Mouse (Mus musculus): ENCODE measurements around the gene Nr2f6. TPM values are rescaled to one million over a fixed set of nuclear protein-coding genes. Genes with fewer than 3 reads are reported as not detected.

Nr2f6 gene
- total and polyA plus RNA-seq, 3 experiments, result 11.8 to 25.2 (median 14.2) TPM

- TF ChIP-seq MXI1 (IDR thresholded peaks at IDR 0.05; ENCODE audit: low read depth, low read length) (no peak), IRF4 (IDR thresholded peaks at IDR 0.05; ENCODE audit: low read depth, low read length) (no peak), MAFK (IDR thresholded peaks at IDR 0.05; ENCODE audit: insufficient replicate concordance, low read length) (no peak), HCFC1 (IDR thresholded peaks at IDR 0.05; ENCODE audit: low read depth, low read length) (no peak)
- no peak for DNase-seq (ENCODE audit: extremely low read depth)
- Histone ChIP-seq H3K9ac (ENCODE audit: insufficient read depth, low read depth) (peak overlapping the region; percentile 86), H3K4me2 (ENCODE audit: insufficient read depth, low read depth, poor library complexity, severe bottlenecking) (peak overlapping the region; percentile 54), H3K27me3 (replicated peaks) (no peaks in the 10 kb centered on the region), H3K27ac (ENCODE audit: insufficient read depth, low read depth) (no peak overlapping the region), H3K79me2 (replicated peaks; ENCODE audit: control insufficient read depth, extremely low read depth, insufficient read depth, poor library complexity, severe bottlenecking) (no peaks in the 10 kb centered on the region), H3K4me3 (replicated peaks in 1 of 3; ENCODE audit: low read depth in 2 of 3, low read length in 2 of 3, poor library complexity in 1 of 3) (peak overlapping the region; percentile 61 to 94 (median 77)), H3K9me3 (replicated peaks; ENCODE audit: low read length) (peaks cover 8% of the 10 kb centered on the region), H3K36me3 (replicated peaks in 1 of 2; ENCODE audit: control insufficient read depth in 1 of 2, insufficient read depth in 1 of 2, low read length in 1 of 2) (peaks cover 9 to 31% of the 10 kb centered on the region in 2 experiments), H3K4me1 (ENCODE audit: control insufficient read depth in 1 of 2, insufficient read depth in 2 of 2) (peaks cover 15 to 45% of the 10 kb centered on the region in 2 experiments)
- in situ Hi-C loops (cut with MboI; ENCODE audit: low pct_ligation_motif_present, low pct_unique_long_range_greater_than_20kb, low sequenced_read_pairs) (no loop called here), dilution Hi-C loops (cut with MboI; ENCODE audit: extremely low pct_ligation_motif_present, extremely low pct_unique_long_range_greater_than_20kb, low sequenced_read_pairs) (no loop called here)
Observed at GRCm38 (mm10) chr8:71380178-71381171, 1.3 kb downstream of the Nr2f6 start.

GRCm38 (mm10) chr8:71379512-71380075, 2.2 kb downstream of the Nr2f6 start:
- peaks cover 9% of the 10 kb centered on the region for H3K9me3 ChIP-seq (replicated peaks; ENCODE audit: low read length)
- TF ChIP-seq EP300 (IDR thresholded peaks at IDR 0.05; ENCODE audit: low read length) (no peak), ETS1 (conservative IDR thresholded peaks at IDR 0.05; ENCODE audit: low read depth, low read length) (no peak), MAX (IDR thresholded peaks at IDR 0.05; ENCODE audit: low read length) (no peak), ZC3H11A (IDR thresholded peaks at IDR 0.05; ENCODE audit: low read depth, low read length) (no peak), IRF4 (IDR thresholded peaks at IDR 0.05; ENCODE audit: low read depth, low read length) (no peak)
- peak overlapping the region in 1 of 3 experiments; percentile 3 for H3K4me3 ChIP-seq (replicated peaks in 1 of 3; ENCODE audit: low read depth in 2 of 3, low read length in 2 of 3, poor library complexity in 1 of 3)
- no peaks in the 10 kb centered on the region for H3K27me3 ChIP-seq (replicated peaks)
- H3K79me2 ChIP-seq (replicated peaks; ENCODE audit: control insufficient read depth, extremely low read depth, insufficient read depth, poor library complexity, severe bottlenecking), result no peaks in the 10 kb centered on the region
- peaks cover 15 to 52% of the 10 kb centered on the region in 2 experiments for H3K4me1 ChIP-seq (ENCODE audit: control insufficient read depth in 1 of 2, insufficient read depth in 2 of 2)
- H3K36me3 ChIP-seq (replicated peaks in 1 of 2; ENCODE audit: control insufficient read depth in 1 of 2, insufficient read depth in 1 of 2, low read length in 1 of 2), result peaks cover 17 to 40% of the 10 kb centered on the region in 2 experiments
- dilution Hi-C loops (cut with MboI; ENCODE audit: extremely low pct_ligation_motif_present, extremely low pct_unique_long_range_greater_than_20kb, low sequenced_read_pairs), result no loop called here
- in situ Hi-C loops (cut with MboI; ENCODE audit: low pct_ligation_motif_present, low pct_unique_long_range_greater_than_20kb, low sequenced_read_pairs), result no loop called here
- H3K4me2 ChIP-seq (ENCODE audit: insufficient read depth, low read depth, poor library complexity, severe bottlenecking), result peak overlapping the region; percentile 54; the same call in 1 of the 2 replicates
- DNase-seq (ENCODE audit: extremely low read depth), result no peak
- H3K27ac ChIP-seq (ENCODE audit: insufficient read depth, low read depth), result no peak overlapping the region
- H3K9ac ChIP-seq (ENCODE audit: insufficient read depth, low read depth), result no peak overlapping the region

GRCm38 (mm10) chr8:71379008-71379407, 2.8 kb downstream of the Nr2f6 start:
- Histone ChIP-seq H3K79me2 (replicated peaks; ENCODE audit: control insufficient read depth, extremely low read depth, insufficient read depth, poor library complexity, severe bottlenecking) (no peaks in the 10 kb centered on the region), H3K9ac (ENCODE audit: insufficient read depth, low read depth) (no peak overlapping the region), H3K4me2 (ENCODE audit: insufficient read depth, low read depth, poor library complexity, severe bottlenecking) (no peak overlapping the region), H3K4me1 (ENCODE audit: control insufficient read depth in 1 of 2, insufficient read depth in 2 of 2) (peaks cover 15 to 55% of the 10 kb centered on the region in 2 experiments), H3K27ac (ENCODE audit: insufficient read depth, low read depth) (no peak overlapping the region), H3K36me3 (replicated peaks in 1 of 2; ENCODE audit: control insufficient read depth in 1 of 2, insufficient read depth in 1 of 2, low read length in 1 of 2) (peaks cover 21 to 46% of the 10 kb centered on the region in 2 experiments), H3K4me3 (replicated peaks in 1 of 3; ENCODE audit: low read depth in 2 of 3, low read length in 2 of 3, poor library complexity in 1 of 3) (no peak overlapping the region), H3K27me3 (replicated peaks) (no peaks in the 10 kb centered on the region), H3K9me3 (replicated peaks; ENCODE audit: low read length) (peaks cover 9% of the 10 kb centered on the region)
- no peak for DNase-seq (ENCODE audit: extremely low read depth)
- dilution Hi-C loops (cut with MboI; ENCODE audit: extremely low pct_ligation_motif_present, extremely low pct_unique_long_range_greater_than_20kb, low sequenced_read_pairs), result no loop called here
- TF ChIP-seq RCOR1 (conservative IDR thresholded peaks at IDR 0.05; ENCODE audit: low read depth, low read length), result no peak
- no peak for TF ChIP-seq USF1 (IDR thresholded peaks at IDR 0.05; ENCODE audit: low read depth, low read length)
- TF ChIP-seq USF2 (conservative IDR thresholded peaks at IDR 0.05; ENCODE audit: low read depth, low read length), result no peak
- TF ChIP-seq ELF1 (IDR thresholded peaks at IDR 0.05; ENCODE audit: low read depth, low read length), result no peak
- TF ChIP-seq EP300 (IDR thresholded peaks at IDR 0.05; ENCODE audit: low read length), result no peak
- TF ChIP-seq MEF2A (IDR thresholded peaks at IDR 0.05; ENCODE audit: borderline replicate concordance, low read depth, low read length), result no peak
- in situ Hi-C loops (cut with MboI; ENCODE audit: low pct_ligation_motif_present, low pct_unique_long_range_greater_than_20kb, low sequenced_read_pairs), result no loop called here
